Mouse (Mus musculus) E14TG2a.4 (cell line): Measurements from ENCODE around the gene Castor1.

ENCODE experiments used
- CTCF ChIP-seq: conservative IDR thresholded peaks from 2 replicates; pipeline ENCODE4 v1.5.1; 2014; ENCODE audit warnings: low read length
- NANOG ChIP-seq: IDR thresholded peaks from 2 replicates; pipeline ENCODE4 v1.6.1; 2014; ENCODE audit warnings: borderline replicate concordance, low read length, mixed read lengths
- POU5F1 ChIP-seq: IDR thresholded peaks from 2 replicates; pipeline ENCODE4 v1.6.1; 2014; ENCODE audit warnings: low read length, borderline replicate concordance

GRCm38 (mm10) chr11:4203705-4204074 lies 14.3 kb upstream of the Castor1 start:
- no peak for TF ChIP-seq POU5F1
- TF ChIP-seq CTCF: no peak
- TF ChIP-seq NANOG: no peak
